Mouse (Mus musculus) bone marrow macrophage, adult 2 months (primary cell): ENCODE measurements at regions not wholly inside any gene's neighbourhood (a gene's known extent, or its start where the extent isn't known, plus 50 kb on each side); places are given as distances from the start of the nearest gene placed in this dataset.

ENCODE experiments used
- CTCF ChIP-seq: IDR thresholded peaks from 2 replicates; pipeline ENCODE4 v1.5.1; 2012; ENCODE audit warnings: low read depth, mild to moderate bottlenecking, low read length, moderate library complexity
- POLR2A ChIP-seq: IDR thresholded peaks from 2 replicates; pipeline ENCODE4 v1.6.1; 2012; ENCODE audit warnings: mild to moderate bottlenecking, low read depth, low read length, borderline replicate concordance

DNA sequence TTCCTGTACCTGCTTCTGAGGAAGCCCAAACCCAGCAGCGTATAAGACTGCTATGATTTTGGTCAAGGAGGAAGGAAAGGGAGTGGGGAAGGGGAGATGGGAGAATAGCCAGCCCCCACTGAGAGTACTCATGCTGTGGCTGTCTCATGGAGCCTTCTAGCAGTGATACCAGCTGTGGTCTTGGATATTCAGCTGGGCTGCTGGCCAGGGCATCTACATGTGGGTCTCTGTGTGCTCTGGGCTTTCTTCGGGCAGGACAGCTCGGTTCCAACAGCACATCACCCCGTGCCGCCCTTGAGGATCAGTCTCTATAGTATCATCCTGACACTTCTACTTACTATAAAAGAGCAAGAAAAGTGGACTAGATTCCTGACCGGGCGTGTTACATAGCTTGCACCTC is 90.6 kb upstream of the Dapk1 start:
- no peak for TF ChIP-seq CTCF
- no peak for TF ChIP-seq POLR2A
